Mouse (Mus musculus) myocyte (in vitro differentiated cells): Measurements from ENCODE around the gene Rbm10.

Experiments used
- E2F4 ChIP-seq: IDR thresholded peaks from one replicate; pipeline ENCODE4 v1.6.1; 2011; ENCODE audit warnings: mild to moderate bottlenecking, control low read depth, moderate library complexity; ENCODE audit not compliant: insufficient read depth
- POLR2A ChIP-seq: IDR thresholded peaks from one replicate; pipeline ENCODE4 v1.6.1; 2011; ENCODE audit warnings: low read depth, mild to moderate bottlenecking, control low read depth, moderate library complexity; ENCODE audit not compliant: insufficient read length

DNA sequence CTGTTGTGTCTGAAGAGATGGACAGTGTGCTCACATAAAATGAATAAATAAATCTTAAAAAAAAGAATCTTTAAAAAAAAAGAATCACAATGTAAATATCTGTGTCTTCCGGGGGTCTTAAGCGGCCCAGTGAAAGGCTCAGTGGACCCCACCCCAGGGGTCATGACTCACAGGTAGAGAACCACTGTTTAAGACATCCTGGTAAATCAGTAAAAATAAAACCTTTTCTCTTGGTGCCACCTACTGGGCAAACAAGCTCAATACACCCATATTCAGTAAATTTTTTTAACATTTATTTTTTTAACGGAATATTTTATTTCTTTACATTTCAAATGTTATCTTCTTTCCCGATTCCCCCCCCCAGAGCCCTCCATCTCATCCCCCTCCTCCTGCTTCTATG is 29.3 kb upstream of the Rbm10 start:
- TF ChIP-seq POLR2A (no peak), E2F4 (no peak)
